ENCODE assay signal across 9 mouse cellular contexts in genomic region chr9:21558366-21558765, GRCm38 (mm10). TPM values are rescaled to one million over a fixed set of nuclear protein-coding genes. Genes with fewer than 3 reads are reported as not detected.
DNase-seq lines count a peak whose midpoint lies in the region; ATAC-seq and TF ChIP-seq lines count a peak whose summit lies in the region.
"Had no signal": no experiment of that assay in that cellular context is flagged by ENCODE, and none has a peak within 500 bp of the region (broad histone marks: within the 10 kb centered on the region; RNA-seq: fewer than 3 reads in every experiment).

No protein-coding gene starts in this region.

- H3K4me3 ChIP-seq in G1E (ENCODE audit: low read depth, low read length), result peak overlapping the region; percentile 36; the same call in 1 of the 2 replicates
- H3K4me3 ChIP-seq: limb, embryonic 12.5 days had no signal

- no peaks in the 10 kb centered on the region for H3K27me3 ChIP-seq in G1E (ENCODE audit: insufficient read depth, low read length)
- H3K27me3 ChIP-seq: limb, embryonic 12.5 days had no signal

- ATAC-seq in G1E (ENCODE audit: extremely low read depth, insufficient number of reproducible peaks, low FRiP score, poor library complexity, severe bottlenecking), result peak; percentile 63
- ATAC-seq: forebrain, embryonic 14.5 days had no signal

- H3K36me3 ChIP-seq in G1E (replicated peaks), result peaks cover 84% of the 10 kb centered on the region

- TF ChIP-seq CTCF in G1E (IDR thresholded peaks at IDR 0.05; ENCODE audit: low read depth, low read length), result no peak

- H3K9me3 ChIP-seq in G1E (replicated peaks), result no peaks in the 10 kb centered on the region
- H3K9me3 ChIP-seq: limb, embryonic 12.5 days had no signal

- DNase-seq in G1E (ENCODE audit: low spot score) (peak; percentile 22), R1 (ENCODE audit: low read depth, low spot score) (peak; percentile 52)
- peak; percentile 19 to 34 for DNase-seq in heart, postnatal 14 days
- peak; percentile 28 for DNase-seq in lung, postnatal 10 days
- no peak for DNase-seq in urinary bladder, postnatal 4 days (ENCODE audit: low spot score in 2 of 2)
- DNase-seq in gastrocnemius, adult 8-10 months (ENCODE audit: low spot score in 2 of 2), result no peak
- no peak for DNase-seq in urinary bladder, adult 18-20 months (ENCODE audit: low spot score in 2 of 2)

- H3K4me1 ChIP-seq in G1E (ENCODE audit: insufficient read depth, low read depth, low read length), result peaks cover 49% of the 10 kb centered on the region
- H3K4me1 ChIP-seq: limb, embryonic 12.5 days had no signal

- intact Hi-C loops in heart, postnatal 14 days (cut with DNase I), result no loop called here

RNA-seq across cellular contexts. Expression of gene Carm1, which starts 11.7 kb away (rescaled TPM):
- 71.9 and 79.5 TPM in 2 replicates for total RNA-seq in G1E (2014; fragmentation: Nextera tagmentation)
- 10.0 and 12.5 TPM in 2 replicates for total RNA-seq in G1E (2017)
- 143 and 160 TPM in 2 replicates for polyA plus RNA-seq in G1E (2012)
- 10 to 100 TPM; 50.3 to 54.2 TPM for total RNA-seq in heart, postnatal 14 days (2021)
- total RNA-seq in gastrocnemius, adult 8-10 months (2022), result 10 to 100 TPM; 52.5 to 65.9 (median 55.2) TPM

RNA-seq across cellular contexts. Expression of gene AB124611, which starts 32.4 kb away (rescaled TPM):
- 1.1 and 2.9 TPM in 2 replicates for total RNA-seq in G1E (2014; fragmentation: Nextera tagmentation)
- 4.9 and 5.5 TPM in 2 replicates for total RNA-seq in G1E (2017)
- 2.4 and 2.6 TPM in 2 replicates for polyA plus RNA-seq in G1E (2012)
- 1 to 10 TPM; 2.1 TPM for total RNA-seq in heart, postnatal 14 days (2021)
- total RNA-seq in gastrocnemius, adult 8-10 months (2022), result under 1 TPM in 3 of 4 experiments, not detected in 1; 0.22 to 0.58 (median 0.48) TPM

RNA-seq across cellular contexts. Expression of gene Timm29, which starts 34.2 kb away (rescaled TPM):
- total RNA-seq in G1E (2014; fragmentation: Nextera tagmentation) (25.1 and 25.5 TPM in 2 replicates), G1E (2017) (30.7 and 35.9 TPM in 2 replicates)
- 18.3 and 20.0 TPM in 2 replicates for polyA plus RNA-seq in G1E (2012)
- 10 to 100 TPM; 49.4 to 50.7 TPM for total RNA-seq in heart, postnatal 14 days (2021)
- 10 to 100 TPM; 48.2 to 52.3 (median 51.3) TPM for total RNA-seq in gastrocnemius, adult 8-10 months (2022)

RNA-seq across cellular contexts. Expression of gene Yipf2, which starts 34.3 kb away (rescaled TPM):
- total RNA-seq in G1E (2014; fragmentation: Nextera tagmentation) (6.8 and 8.5 TPM in 2 replicates), G1E (2017) (13.2 and 19.0 TPM in 2 replicates)
- 4.7 and 5.1 TPM in 2 replicates for polyA plus RNA-seq in G1E (2012)
- total RNA-seq in heart, postnatal 14 days (2021), result 1 to 10 TPM; 6.6 to 7.0 TPM
- 1 to 10 TPM; 6.2 to 6.7 (median 6.5) TPM for total RNA-seq in gastrocnemius, adult 8-10 months (2022)

RNA-seq across cellular contexts. Expression of gene Tmed1, which starts 48.3 kb away (rescaled TPM):
- 2.4 TPM in 1 of 2 replicates, not detected in the other for total RNA-seq in G1E (2014; fragmentation: Nextera tagmentation)
- total RNA-seq in G1E (2017), result 8.0 and 10.5 TPM in 2 replicates
- 6.2 and 6.3 TPM in 2 replicates for polyA plus RNA-seq in G1E (2012)
- total RNA-seq in heart, postnatal 14 days (2021), result 10 to 100 TPM; 40.7 to 44.5 TPM
- total RNA-seq in gastrocnemius, adult 8-10 months (2022), result 10 to 100 TPM; 30.2 to 35.8 (median 33.3) TPM

Comparison
In these comparisons a context has a peak if more than half of its experiments do, and no peak if none do; other contexts are left out.
1. DNase-seq: peak in G1E (single experiment), R1 (single experiment), heart, postnatal 14 days (2 of 2) and lung, postnatal 10 days (single experiment); none in urinary bladder, postnatal 4 days (0 of 2), gastrocnemius, adult 8-10 months (0 of 2) and urinary bladder, adult 18-20 months (0 of 2).